Mouse (Mus musculus) testis, adult 2 months (tissue): ENCODE data around the gene Prkce.

Experiments used
- CTCF ChIP-seq: fragments of 200-500 bp; IDR thresholded peaks from 2 replicates; pipeline ENCODE4 v1.5.1; 2012; ENCODE audit warnings: low read depth, mild to moderate bottlenecking, inconsistent platforms, low read length, moderate library complexity; ENCODE audit not compliant: control insufficient read depth, insufficient read depth, insufficient replicate concordance
- POLR2A ChIP-seq: fragments of 200-500 bp; IDR thresholded peaks from 2 replicates; pipeline ENCODE4 v1.6.1; 2012; ENCODE audit warnings: low read depth, mild to moderate bottlenecking, inconsistent platforms, low read length, moderate library complexity; ENCODE audit not compliant: control insufficient read depth

DNA sequence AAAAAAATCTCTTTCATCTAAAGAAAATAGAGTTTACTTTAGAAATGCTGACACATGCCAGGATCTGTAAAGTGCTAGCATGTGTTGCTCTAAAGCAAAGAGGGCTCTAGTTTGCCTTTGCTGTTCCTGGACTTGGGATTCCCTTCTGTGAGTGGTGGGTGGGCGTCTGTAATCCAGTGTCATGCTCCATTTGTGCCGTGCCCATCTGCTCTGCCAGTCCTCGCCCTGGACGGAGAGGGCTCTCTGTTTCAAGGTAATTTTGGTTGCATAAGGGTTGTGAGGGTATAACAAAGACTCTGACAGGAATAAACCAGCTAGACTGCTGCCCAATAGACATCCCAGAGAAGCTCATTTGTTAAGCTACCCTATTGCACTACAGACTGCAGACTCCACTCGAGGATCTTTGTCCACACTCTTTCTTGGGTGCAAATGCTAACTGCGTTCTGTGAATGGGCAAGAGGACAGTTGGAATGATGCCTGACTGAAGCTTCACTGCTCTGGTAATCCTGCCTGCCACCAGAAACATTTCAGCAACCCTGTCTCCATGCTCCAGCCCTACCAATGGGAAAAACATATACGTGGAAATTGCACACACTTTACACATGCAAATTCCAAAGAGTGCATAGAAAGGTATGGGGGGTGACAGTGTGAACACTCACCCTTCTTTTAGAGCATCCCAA is 188.3 kb downstream of the Prkce start:
- TF ChIP-seq POLR2A (no peak), CTCF (no peak)
